Mouse (Mus musculus) megakaryocyte, embryonic 14.5 days (primary cell): Measurements from ENCODE around the gene Nav3.

Experiments
- FLI1 ChIP-seq: IDR thresholded peaks from 2 replicates; pipeline ENCODE4 v1.6.1; 2012; ENCODE audit warnings: low read length, inconsistent platforms, mixed read lengths
- GATA1 ChIP-seq: IDR thresholded peaks from 3 replicates; pipeline ENCODE4 v1.6.1; 2012; ENCODE audit warnings: mixed read lengths, low read length, inconsistent platforms, borderline replicate concordance

DNA sequence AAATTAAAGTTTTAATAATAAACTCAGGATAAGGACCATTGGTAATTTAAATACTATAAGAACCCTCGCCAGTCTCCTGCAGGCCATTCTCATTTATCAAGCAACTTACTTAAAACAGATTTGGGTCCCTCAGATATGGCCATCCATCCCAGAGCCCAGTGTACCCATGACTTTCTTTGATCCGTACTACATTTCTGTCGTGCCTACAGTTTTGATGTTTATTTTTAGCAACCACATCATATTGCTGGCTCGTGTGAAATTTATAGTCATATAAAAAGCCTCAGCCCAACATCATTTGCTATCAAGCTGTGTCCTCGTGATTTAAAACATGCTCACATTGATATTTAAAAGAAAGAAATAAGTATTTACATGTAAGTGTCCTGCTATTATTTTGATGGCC, 394.8 kb downstream of the Nav3 start:
- TF ChIP-seq GATA1, result no peak
- TF ChIP-seq FLI1, result no peak
